Mouse (Mus musculus): ENCODE measurements at regions not wholly inside any gene's neighbourhood (a gene's known extent, or its start where the extent isn't known, plus 50 kb on each side); places are given as distances from the start of the nearest gene placed in this dataset.

DNA sequence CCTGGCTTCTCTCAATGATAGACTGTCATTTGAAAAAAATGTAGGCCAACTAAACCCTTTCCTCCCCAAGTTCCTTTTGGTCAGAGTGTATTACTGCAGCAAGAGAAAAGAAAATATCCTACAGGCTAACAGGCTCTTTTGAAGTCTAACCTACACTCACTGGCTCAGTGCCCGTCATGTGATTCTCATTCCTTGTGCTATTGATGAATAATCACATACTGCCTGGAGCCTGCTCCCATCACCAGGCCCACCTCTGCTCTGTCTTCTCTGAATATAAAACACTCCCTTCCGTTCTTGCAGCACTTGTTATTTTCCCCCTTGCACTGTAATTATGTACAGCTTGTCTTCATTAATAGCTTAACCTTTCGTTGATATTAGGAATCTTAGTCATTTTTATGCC is 809.7 kb downstream of the Dpp10 start:
- H3K4me1 ChIP-seq (ENCODE audit: control insufficient read depth, insufficient read depth, low read length): no peaks in the 10 kb centered on the region
- peak overlapping the region; percentile 90 for H3K27ac ChIP-seq (ENCODE audit: insufficient read depth, low read depth, low read length)
- TF ChIP-seq POLR2A (IDR thresholded peaks at IDR 0.05; ENCODE audit: insufficient read depth, low read depth, low read length) (no peak), CTCF (IDR thresholded peaks at IDR 0.05; ENCODE audit: insufficient read depth, low read depth, low read length) (no peak)
- no peak overlapping the region for H3K4me3 ChIP-seq (ENCODE audit: insufficient read depth, low read depth, low read length)
- WGBS: 32% methylated on average over 3 of the region's 3 CpGs

DNA sequence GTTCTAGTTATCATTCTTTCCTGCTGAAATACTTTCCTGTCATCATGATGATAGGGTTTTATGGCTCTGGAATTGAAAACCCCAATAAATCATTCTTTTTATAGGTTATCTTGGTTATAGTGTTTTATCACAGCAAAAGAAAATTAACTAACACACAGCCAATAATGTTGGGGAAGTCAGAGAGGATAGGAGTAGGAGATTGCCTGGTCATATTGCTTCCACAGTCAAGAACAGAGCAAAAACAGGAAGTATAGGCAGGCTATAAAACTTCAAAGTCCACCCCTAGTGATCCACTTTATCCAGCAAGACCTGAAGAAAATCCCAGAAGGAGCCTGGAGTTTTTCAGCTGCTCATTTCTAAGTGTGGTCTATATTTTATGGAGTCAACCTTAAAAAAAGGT is 824.4 kb downstream of the Dpp10 start:
- H3K27ac ChIP-seq (ENCODE audit: insufficient read depth, low read depth, low read length): no peak overlapping the region
- TF ChIP-seq POLR2A (IDR thresholded peaks at IDR 0.05; ENCODE audit: insufficient read depth, low read depth, low read length) (no peak), CTCF (IDR thresholded peaks at IDR 0.05; ENCODE audit: insufficient read depth, low read depth, low read length) (no peak)
- no peak overlapping the region for H3K4me3 ChIP-seq (ENCODE audit: insufficient read depth, low read depth, low read length)
- no peaks in the 10 kb centered on the region for H3K4me1 ChIP-seq (ENCODE audit: control insufficient read depth, insufficient read depth, low read length)

- Histone ChIP-seq H3K27ac (ENCODE audit: insufficient read depth, low read depth, low read length) (no peak overlapping the region), H3K4me3 (ENCODE audit: insufficient read depth, low read depth, low read length) (no peak overlapping the region), H3K4me1 (ENCODE audit: control insufficient read depth, insufficient read depth, low read length) (no peaks in the 10 kb centered on the region)
- no peak for TF ChIP-seq POLR2A (IDR thresholded peaks at IDR 0.05; ENCODE audit: insufficient read depth, low read depth, low read length)
- TF ChIP-seq CTCF (IDR thresholded peaks at IDR 0.05; ENCODE audit: insufficient read depth, low read depth, low read length): no peak
- 79% methylated on average over 2 of the region's 2 CpGs for WGBS
Observed at GRCm38 (mm10) chr1:123220494-123220893, 824.9 kb downstream of the Dpp10 start.

Measured in olfactory bulb, adult 2 months (tissue).